Mouse (Mus musculus) MN1 (cell line): Measurements from ENCODE around the gene Tmem132c.

Source experiments
- DNase-seq: peaks from one replicate; pipeline ENCODE4 v3.0.0-alpha.2; 2016; ENCODE audit warnings: low spot score

Tmem132c gene

DNA sequence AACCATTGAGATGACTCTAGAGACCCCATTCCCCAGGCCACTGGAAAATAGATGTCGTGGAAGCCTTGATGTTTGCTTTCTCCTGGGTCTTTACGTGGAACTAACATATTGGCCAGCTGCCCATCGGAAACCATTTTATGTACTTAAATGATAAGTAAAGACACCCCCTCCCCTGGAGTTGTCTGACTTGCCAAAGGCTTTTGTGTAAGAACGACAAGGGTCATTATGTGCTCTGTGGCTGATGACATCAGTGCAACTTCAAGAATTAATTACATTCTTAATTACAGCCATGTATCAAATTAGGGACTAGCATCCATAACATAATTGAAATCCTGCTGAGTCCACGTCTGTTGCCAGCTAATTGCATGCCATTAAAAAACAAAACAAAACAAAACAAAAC lies 45.3 kb downstream of the Tmem132c start:
- no peak for DNase-seq

DNA sequence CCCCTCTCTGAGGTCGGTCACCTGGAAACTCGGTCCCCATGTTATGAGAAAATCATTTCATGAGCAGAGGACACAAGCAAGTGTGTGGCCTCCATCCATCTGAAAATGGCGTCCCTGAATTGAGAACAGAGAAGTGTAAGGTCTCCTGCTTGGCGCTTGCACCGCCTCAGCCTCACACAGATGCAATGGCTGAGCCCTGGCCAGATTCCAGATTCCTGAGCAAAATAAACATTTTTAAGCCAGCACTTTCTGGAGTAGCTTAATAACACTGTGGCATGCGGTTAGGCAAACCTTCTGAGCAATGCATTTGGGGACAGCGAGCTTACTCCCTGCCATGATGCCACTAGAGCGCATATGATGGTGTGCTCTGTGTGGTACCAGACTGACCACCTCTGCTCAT lies 48.1 kb downstream of the Tmem132c start:
- no peak for DNase-seq

DNA sequence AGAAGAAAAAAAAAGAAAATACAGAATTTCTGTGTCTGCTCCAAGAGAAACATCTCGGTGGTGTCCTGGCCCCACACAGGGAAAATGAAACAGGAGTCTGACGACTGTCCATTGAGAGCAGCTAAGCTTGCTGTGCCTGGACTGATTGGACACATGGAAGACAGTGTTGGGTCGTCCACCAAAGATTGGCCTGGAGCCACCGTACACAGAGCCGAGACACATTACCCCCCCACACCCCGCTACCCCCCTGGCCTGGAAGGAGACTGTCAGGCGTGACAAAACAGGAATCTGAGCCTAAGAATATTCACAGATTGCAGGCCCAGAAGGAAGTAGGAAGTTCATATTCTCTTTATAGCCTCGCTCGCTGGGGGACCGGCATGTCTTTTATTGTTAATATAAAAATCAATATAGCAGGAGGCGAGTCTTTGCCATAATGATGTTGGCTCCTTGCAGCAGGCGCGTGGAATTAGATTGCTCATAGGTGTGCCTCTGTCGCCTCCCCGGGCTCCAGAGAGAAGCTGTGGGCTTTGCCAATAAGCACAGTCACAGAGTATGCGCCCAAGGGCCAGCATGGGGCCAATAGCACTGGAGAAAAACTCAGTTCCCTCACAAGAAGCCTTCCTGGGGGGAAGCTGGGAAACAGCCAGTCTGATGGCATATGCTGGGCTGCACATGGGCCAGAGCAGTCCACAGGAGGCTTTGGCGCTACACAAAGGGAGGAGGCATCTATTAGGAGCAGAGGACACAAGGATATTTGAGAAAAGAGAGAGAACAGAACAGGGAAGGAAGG lies 49.0 kb downstream of the Tmem132c start:
- DNase-seq: no peak

DNA sequence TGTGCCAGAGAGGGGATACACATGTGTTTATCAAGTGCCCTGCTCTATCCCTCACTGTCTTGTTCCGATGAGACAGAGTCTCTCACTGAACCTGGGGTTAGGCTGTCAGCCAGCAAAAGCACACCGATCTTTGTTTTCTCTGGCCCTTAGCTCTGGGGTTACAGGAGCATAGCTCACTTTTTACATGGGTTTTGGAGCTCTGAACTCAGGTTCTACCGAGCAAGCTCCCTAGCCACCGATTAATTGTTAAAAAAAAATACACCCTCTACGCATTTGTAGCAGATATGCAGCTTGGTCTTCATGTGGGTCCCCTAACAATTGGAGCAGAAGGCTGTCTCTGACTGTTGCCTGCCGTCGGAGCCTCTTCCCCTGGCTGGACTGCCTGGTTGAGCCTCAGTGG lies 50.0 kb downstream of the Tmem132c start:
- DNase-seq: no peak

DNA sequence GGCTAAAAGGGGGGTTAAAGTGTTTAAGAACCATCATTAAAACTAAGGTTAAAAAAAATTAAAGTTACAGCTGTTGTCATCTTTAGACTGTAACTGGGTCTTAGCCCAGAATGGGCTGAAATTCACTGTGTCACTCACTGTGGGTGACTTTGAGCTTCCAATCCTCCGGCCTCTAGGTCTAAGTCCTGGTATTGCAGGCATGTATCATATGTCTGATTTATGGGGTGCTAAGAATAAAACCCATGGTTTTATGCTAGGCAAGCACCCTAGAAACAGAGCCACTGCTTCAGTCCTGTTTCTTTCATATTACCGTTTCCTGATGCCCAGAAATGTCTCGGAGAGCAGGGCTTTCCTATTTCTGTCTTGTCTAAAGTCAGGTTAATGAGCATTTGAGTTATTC lies 52.1 kb downstream of the Tmem132c start:
- DNase-seq: no peak

DNA sequence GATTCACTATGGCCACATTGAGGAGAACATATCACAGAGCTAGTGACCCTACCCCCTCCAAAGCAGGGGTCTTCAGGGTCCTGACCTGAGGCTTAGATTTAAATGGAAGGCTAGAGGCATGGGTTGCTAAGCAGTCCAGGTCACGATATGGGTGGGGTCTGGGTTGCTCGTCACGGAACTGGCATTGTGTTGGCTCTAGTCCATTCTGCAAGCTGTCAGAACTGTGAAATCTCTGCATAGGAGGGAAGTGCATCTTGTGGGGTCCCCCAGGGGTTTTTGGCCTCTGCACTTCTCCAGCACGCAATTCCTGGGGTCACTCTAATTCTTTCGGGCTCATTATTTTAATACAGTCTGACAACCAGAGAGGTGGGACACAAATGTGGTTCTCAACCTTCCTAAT lies 55.9 kb downstream of the Tmem132c start:
- DNase-seq: no peak

DNA sequence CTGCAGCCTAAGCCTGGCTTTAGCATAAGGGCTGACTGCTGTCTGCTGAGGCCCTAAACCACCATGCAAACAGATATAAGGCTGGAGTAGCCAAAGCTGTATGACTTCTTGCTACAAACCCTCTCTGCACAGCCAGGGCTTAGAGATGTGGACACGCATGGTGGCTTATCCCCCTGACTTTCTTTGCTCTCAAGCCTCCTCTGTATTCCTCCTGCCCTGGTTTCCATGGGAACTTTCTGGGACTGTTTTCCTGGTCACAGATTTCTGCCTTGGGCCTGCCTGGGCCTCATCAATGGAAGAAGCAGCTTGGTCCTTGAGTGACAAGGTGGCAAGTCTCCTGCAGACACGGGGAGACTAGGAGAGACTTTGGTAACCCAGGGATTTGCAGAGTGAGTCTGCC lies 56.5 kb downstream of the Tmem132c start:
- DNase-seq: no peak

DNA sequence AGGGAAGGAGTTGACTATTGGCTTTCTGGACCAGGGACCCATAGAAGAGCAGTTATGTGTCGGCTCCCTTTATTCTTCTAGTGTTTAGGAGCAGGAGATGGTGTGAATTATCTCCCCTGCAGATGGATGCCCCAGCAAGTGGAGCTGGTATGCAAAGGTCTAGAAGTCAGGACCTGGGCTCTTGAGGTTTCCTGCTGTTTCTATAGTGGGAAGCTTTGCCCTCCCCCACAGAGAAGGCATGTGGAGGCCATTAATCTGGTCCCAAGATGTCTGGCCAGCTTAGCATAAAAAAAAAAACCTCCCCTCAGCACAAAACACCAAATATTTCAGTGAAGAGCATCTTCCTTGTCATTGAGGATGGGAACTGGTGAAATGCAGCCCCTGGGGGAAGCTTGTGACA lies 57.4 kb downstream of the Tmem132c start:
- DNase-seq: no peak

DNA sequence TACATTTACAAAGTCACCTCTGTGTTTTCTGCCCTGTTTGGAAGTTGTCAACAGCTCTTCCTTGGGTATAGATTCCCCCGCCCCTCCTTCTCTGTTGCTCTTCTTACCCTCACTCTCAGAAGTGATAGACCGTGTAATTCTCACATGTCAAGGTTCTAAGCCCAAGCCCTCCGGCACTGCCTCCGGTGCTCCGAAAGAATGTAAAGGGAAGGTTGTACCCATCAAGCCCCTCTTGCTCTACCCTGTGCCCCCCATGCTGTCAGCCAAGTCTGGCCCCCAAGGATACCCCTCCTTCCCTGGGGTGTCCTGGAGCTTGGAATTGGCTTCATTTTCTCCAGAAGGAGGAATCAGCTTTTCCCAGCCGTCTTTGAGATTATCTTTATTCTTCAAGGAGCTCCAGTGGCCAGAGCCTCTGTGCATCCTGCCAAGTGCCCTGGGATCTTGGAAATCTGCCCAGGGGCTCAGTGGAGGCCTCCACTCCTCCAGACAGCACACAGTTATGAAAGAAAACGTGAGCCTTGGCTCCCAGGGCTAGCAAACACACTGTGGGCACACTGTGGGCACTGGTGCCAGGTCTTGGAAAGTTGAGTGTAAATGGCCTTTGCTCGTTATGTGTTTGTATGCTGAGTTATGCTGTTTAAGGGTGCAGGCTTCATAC lies 59.1 kb downstream of the Tmem132c start:
- no peak for DNase-seq

DNA sequence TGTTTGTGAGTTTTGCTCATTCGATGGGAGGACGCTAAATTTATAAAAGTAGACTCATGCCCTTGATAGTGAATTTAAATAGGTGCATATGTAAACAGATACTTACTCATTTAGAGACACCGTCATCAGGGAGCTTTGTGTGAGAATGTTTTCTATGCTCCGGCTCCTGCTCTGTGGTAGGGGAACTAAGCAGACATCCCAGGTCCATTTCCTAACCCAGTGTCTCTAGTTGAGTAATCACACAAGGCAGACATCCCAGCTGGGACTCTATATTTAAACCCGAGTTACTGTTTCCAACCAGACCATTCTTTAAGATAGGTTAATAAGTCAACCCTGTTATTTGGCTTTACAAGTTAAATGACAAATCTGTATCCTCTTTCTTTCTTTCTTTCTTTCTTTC lies 63.7 kb downstream of the Tmem132c start:
- no peak for DNase-seq

DNA sequence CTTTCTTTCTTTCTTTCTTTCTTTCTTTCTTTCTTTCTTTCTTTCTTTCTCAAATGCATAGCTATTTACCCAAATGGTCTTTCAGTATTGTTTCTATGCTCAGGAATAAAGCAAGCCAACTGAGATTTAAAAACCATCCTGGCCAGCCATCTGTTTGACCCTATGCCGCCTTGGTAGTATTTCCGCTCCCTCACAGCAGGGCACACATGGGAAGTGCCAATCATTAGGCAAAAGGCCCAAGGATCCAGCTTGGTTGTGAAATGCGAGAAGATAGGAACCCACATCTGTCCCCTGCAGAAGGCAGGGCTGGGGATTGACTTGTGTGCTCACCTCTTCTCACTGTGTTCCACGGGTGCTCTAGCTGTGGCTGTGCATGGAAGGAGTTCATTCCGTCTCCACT lies 64.1 kb downstream of the Tmem132c start:
- no peak for DNase-seq

DNA sequence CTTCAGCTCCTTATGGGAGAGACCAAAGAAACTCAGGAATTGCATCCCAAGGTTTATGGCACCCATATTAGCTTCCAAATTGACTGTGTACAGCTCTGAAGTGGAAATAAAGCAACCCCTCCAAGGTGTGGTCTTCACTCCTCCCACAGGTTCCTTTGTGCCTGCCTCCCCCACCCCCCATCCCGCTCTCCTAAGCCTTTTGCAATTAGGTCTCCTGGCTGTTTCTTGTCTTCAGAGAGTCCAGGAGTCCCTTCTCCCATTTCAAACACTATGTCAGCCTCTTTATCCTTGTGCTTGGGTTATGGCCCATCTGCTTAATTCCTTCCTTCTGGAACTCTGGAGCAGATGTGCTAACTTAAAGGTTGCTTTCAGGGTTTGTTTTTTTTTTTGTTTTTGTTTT lies 65.1 kb downstream of the Tmem132c start:
- no peak for DNase-seq

DNA sequence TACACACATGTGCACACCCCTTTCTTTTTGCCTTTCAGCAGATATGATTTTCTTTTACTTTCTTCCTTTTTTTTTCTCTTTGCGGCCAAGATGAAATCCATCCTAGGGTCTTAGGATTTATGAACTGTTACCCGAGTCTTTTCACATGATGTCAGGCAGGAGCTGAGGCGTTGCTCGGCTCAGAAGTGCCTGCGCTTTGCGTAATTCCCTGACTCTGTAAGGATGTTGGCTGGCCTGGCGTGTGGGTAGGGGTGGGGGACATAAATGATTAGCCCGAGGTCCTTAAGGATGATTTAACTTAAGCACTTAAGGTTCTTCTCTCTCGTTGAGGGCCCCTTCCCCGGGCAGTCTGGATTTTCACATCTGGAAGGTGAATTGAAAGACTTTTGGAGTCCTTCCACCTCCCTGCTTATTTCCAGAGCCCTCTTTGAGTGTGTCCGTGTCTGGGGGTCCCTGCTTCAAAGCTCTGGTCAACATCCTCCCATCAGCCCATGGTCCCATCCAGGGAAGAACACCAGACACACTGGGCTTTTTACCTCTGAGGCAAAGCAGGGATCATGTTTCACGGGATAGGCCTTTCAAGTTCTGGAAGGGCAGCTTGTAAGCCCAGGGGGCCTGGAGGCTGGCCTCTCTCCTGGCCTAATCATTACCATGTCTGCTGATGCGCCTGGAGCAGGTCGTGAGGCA lies 68.9 kb downstream of the Tmem132c start:
- no peak for DNase-seq

DNA sequence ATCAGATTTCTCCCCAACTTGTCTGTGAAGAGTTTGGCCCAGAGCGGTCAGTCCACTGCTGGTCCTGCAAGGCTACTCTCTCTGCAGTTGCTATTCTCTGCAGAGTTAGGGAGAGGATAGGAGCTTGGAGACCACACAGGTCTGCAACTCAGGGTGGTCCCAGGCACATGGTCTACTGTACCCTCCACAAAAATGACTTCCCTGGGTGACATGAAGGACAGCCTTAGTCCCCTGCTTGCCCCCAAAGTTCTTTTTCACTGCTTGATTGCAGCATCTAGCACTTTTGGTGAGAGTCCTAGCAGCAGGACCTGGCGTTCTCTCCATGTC lies 69.4 kb downstream of the Tmem132c start:
- DNase-seq: no peak

DNA sequence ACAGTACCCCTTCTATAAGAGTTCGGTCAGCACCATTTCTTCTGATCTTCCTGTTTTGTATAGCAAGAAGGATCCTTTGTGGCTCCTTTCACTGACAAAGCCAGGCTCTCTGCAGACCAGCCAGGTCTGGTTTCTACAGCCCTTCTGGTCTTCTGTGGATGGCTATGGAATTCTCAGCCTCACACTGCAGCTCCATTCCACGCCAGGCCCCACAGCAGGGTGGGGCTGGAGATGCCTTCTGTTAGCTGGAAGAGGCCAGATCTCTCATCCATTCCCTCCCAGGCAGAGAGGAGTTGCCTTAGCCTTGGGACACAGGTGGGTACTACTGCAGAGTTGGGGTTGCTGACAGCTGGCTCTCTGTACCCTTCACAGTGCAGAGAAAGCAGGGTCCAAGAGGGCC lies 72.0 kb downstream of the Tmem132c start:
- no peak for DNase-seq

DNA sequence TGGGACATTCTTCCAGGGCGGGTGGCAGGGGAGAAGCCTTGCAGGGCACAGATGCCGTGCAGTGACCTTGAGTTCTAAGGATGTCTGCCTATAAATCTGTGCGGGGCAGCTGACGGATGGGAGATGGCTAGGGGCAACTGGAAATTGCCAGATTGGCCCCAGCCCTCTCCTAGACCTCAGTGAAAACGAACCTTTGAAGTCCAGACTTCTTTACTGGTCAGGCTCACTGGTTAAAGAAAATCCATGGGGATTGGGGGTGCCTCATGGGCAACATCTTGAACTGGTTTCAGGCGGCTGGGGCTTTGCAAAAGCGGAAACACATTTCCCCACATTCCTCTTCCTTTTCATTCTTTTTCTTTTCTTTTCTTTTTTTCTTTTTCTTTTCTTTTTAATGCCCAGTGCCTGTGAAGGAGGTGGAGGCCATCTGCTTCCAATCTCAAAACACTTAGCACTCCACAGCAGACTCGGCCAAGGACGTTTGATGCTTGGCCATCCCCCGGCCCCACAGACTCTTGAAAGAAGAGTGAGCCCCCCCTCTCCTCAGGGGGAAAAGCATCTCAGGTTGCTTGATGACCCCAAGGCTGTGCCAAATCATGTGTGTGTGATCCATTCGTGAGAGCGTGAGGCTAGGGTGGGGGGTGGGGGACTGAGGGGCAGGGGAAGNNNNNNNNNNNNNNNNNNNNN lies 77.6 kb downstream of the Tmem132c start:
- DNase-seq: no peak

DNA sequence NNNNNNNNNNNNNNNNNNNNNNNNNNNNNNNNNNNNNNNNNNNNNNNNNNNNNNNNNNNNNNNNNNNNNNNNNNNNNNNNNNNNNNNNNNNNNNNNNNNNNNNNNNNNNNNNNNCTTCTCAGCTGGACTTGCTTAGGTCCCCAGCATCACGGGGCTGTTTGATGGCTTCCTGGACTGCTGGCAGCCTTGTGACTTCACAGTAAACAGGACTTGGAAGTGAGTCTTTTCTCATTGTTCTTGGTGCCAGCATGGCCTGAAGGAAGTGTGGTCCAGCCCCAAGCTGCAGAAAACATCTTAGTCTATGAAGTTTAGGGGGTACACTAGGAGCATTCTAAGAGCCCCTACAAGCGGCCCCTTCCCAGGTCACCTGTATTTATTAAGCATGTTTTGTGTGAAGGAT lies 83.0 kb downstream of the Tmem132c start:
- no peak for DNase-seq

DNA sequence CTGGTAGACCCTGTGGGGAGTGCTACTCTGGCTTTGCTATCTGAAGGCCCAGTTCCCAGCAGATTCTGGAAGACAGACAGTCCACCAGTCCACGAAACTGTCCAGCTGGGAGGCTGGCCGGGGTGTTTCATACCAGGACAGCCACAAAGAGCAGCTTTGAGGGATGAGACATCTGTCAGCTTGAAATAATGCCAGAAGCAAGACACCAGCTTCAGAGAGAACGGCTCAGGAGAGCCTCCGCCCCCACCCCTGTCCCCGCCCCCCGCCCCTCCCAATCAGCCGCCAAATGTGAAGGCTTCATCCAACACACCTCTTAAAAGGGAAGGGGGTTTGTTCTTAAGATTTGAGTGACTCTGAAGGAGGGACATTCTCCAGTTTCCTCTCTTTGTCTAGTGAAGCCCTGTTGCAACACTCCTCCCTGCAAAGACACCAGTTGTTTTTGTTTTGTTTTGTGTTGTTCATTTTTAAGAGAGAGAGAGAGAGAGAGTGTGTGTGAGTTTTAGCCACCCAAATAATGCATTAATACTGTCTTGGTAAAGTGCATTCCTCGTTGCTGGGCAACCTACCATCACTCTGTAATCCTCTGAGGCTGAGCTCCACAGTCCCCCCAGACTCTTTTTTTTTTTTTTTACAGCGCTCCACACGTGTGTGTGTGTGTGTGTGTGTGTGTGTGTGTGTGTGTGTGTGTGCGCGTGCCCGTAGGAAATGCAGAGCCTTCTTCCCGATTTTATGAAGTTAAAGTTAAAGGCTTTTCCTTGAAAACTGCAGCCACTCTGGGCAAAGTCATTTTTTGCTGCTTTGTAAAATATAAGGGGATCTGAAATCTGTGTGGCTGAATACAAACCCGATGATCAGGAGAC lies 94.7 kb downstream of the Tmem132c start:
- DNase-seq: no peak

DNA sequence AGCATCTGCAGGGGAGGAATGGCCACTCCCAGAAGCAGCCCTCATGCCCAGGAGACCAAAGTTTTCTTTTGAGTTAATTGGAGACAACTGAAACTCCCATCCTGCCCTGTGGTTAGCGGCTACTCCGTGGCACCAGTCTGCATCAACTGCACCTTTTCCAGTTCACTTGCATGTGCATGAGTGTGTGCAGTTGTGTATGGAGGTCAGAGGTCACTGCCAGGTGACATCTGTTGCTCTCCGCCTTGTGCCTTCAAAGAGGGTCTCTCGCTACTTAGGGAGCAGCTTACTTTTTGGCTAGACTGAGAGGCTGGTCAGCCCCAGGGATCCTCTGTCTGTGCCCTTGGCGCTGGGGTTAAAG lies 95.3 kb downstream of the Tmem132c start:
- no peak for DNase-seq

DNA sequence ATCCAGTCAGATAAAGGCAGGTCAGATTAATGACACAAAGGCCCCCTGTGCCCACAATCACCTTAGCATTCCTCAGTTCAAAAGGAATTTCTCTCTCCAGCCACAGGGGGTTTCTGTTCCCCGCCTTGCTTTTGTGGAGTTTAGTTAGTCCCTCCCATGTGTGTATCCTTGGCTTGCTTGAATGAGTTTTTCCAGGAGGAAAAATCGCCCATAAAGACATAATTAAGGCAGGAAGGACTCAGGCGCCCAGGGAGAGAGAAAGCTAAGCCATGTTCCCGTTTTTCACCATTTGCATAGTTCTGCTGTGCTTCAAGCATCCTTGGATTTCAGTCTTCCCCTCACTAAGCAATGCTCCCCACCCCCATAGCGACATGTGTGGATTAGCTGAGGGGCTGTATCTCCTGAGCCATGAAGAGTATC lies 97.4 kb downstream of the Tmem132c start:
- DNase-seq: no peak

DNA sequence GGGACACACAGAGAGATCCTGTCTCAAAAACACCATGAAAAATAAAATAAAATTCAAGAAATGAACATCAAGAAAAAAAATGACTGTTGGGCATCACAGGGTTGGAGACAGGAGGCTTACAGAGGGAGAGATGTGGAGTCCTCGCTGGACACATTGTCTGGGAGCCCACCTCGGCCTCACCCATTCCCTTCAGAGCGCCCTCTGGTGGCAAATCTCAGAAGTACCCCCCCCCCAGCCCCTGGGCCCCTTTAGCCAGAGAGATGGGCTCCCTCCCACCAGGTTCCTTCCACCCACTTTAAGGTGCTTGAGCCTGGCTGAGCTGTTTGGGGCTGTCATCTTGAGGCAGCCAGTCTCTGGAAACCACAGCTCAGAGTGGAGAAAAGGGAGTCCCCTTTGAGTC lies 99.5 kb downstream of the Tmem132c start:
- no peak for DNase-seq

DNA sequence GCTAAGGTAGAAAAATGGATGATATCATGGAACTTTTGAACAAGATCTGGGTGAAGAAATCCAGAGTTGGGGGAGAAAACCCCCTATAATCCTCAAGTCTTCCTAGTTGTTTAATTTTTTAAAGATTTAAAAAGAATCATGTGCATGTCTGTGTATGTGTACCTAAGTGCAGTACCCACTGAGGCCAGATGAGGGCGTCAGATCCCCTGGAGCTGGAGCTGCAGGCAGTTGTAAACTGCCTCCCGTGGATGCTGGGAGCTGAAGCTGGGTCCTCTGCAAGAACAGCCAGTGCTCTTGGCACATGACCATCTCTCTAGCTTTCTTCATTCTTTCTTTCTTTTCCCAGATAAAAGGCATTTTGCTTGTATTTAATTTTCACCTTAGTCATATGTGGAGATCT lies 103.1 kb downstream of the Tmem132c start:
- no peak for DNase-seq
